Mouse (Mus musculus) activated CD4-positive, CD25-positive, alpha-beta regulatory T cell, adult 4 months (primary cell): ENCODE data around the gene Wdfy1. TPM values are rescaled to one million over a fixed set of nuclear protein-coding genes. Genes with fewer than 3 reads are reported as not detected.

Experiments used
- ATAC-seq: one replicate; pipeline ENCODE4 v1.8.0; 2017
- polyA plus RNA-seq, 2 experiments: library from polyadenylated mRNA; unstranded; fragments of 100-300 nt; shearing (Covaris generic); gene quantifications; one replicate each; pipeline ENCODE4 v1.2.1; 2017

The Wdfy1 gene
- polyA plus RNA-seq, 2 experiments from 2014 or later: 18.6 to 34.1 TPM

GRCm38 (mm10) chr1:79710678-79711077, 65.3 kb downstream of the Wdfy1 start:
- no peak for ATAC-seq

DNA sequence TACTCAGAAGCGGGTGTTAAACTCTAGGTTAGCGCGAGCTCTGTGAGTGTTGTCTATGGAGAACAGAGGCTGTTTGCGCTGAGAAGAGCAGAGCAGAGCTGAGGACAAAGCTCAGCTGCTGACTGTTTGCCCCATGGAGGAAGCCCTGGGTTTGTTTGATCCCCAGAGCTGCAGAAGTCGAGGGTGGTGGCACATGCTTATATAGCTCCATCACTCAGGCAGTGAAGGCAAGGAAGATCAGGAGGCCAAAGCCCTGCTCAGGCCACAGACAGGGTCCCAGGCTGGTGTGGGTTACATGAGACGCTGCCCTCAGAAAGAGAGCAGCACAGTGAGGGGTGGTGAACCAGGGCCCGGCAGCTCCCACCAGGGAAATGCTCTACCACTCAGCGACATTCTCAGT, 65.7 kb downstream of the Wdfy1 start:
- ATAC-seq: no peak

- no peak for ATAC-seq
Observed at GRCm38 (mm10) chr1:79707383-79707782, 68.6 kb downstream of the Wdfy1 start.

GRCm38 (mm10) chr1:79706707-79707106, 69.2 kb downstream of the Wdfy1 start:
- ATAC-seq: no peak

DNA sequence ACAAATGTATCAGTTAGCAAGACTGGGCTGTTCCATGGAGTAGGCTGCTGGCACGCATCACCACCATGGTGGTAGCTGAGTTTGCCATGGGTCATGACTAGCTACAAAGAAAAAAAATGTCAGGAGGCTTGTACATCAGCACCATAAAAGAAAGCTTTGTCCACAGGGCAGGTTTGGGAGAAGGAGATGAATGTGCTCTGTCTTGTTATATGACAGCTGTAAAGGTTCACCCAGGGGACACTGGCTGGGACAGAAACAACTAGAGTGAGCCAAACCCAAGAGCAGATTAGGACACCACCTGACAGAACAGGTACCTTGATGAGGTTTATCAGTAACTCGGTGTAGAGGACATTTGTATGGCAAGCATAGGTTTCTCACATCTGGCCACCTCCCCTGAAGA, 71.3 kb downstream of the Wdfy1 start:
- ATAC-seq: no peak

- ATAC-seq: no peak
Observed at GRCm38 (mm10) chr1:79703520-79703919, 72.4 kb downstream of the Wdfy1 start.

DNA sequence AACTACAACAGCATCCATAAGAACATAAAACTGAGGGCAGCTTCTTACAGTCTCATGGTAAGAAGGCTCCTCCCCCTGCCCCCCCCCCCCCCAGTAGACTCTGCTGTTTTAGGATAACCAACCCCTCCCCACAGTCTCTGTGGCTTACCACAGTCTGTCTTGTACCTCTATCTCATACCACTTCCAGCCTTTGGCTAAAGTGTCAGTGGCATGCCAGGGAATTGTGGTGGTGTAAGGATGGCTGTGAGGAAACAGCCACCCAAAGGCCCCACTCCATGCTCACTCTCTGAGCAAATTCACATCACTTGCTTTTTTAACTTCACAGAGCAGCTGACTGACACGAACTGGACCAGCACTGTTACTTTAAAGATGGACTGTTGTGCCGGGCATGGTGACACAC, 77.4 kb downstream of the Wdfy1 start:
- no peak for ATAC-seq

DNA sequence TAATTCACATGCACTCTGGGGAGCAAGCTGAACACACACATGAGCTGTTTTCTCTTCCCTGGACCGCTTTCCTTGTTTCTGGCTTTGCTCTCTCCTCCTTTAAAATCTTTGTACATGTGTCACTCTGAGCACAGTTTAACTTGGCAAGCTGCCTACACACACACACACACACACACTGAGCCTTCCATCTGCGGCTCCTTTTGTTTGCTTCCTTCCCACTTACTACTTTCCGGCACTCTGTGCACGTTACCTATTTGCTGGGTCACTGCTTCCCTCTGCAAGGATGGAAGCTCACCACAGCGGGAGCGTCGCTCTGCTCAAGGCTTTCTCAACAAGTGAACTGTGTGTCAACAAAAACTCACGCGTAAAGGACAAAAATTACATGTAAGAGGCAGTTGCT, 78.6 kb downstream of the Wdfy1 start:
- ATAC-seq: no peak

DNA sequence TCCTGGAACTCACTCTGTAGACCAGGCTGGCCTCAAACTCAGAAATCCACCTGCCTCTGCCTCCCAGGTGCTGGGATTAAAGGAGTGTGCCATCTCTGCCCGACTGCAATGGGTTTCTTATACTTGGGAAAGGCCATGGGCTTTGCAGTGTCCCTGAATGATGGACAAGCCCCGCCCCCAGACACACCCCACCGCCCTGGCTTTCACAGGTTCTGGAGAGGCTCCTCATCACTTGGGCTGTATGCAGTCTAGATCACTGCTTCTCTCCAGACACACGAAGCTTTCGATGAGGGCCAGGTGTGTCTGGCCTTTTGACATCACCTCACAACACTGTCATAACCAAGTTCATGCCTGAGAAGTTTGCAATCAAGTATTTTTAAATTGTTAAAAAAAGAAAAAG, 79.0 kb downstream of the Wdfy1 start:
- no peak for ATAC-seq

- no peak for ATAC-seq
Observed at GRCm38 (mm10) chr1:79692482-79692881, 83.5 kb downstream of the Wdfy1 start.

DNA sequence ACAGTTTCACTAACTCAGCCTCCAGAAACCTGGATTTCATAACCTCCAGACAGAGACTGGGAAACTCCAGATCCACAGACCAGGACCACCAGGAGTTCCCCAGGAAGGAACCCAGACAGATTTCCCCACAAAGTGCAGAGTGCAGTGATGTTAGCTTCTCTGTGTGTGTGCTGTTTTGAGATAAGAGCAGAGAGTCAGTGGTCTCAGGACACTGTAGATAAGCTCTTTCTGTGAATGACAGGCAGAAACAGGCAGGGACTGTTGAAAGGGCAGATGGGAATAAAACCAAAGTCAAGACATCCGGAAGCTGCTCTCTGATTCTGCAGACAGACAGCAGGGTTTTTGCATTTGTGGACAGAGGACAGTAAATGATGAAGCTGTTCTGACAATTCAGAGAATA, 88.7 kb downstream of the Wdfy1 start:
- no peak for ATAC-seq

- ATAC-seq: peak; percentile 60
Observed at GRCm38 (mm10) chr1:79684027-79684426, 91.9 kb downstream of the Wdfy1 start.

GRCm38 (mm10) chr1:79682936-79683335, 93.0 kb downstream of the Wdfy1 start:
- peak; percentile 48 for ATAC-seq

- no peak for ATAC-seq
Observed at GRCm38 (mm10) chr1:79680777-79681176, 95.2 kb downstream of the Wdfy1 start.

DNA sequence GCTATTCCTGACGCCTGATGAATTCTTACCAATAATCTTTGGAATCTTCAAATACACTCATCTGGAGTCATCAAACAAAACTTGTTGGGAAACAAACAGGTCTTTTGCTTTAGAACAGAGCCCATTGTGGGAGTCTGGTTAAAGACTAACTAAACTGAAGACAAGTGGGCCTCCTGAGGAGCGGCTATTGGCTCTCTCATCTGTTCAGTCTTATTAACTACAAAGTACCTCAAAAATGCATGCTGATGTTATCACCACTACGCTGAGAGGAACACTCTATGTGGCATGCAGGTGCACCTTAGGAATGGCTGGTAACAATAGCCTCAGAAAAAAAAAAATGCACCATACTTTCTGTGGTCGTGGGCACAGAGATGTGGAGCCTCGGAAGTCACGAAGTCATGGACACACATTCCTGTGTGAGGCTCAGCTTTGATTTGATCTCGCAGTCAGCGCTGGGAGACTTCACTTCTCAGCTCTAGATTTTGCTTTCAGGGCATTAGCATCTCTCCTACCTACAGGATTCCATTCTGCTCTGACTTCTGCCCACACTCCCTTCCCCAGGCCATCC, 97.7 kb downstream of the Wdfy1 start:
- no peak for ATAC-seq

DNA sequence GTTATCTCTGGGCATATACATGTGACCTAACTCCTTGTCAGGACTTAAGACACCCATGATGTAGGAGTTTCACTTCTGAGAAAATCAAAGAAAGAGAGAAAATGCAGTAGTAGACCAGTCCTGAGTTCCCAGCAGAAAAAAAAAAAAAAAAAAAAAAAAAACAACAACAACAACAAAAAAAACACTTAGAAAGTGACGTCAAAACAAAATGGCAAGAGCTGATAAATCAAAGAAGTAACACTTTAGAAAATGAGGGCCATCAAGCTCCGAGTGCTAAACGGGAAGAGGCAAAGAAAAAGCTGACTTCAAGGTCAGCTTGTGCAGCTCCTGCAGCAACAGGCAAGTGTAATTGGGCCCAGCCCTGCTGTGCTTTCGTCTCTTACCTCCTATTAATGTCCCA, 100.2 kb downstream of the Wdfy1 start:
- ATAC-seq: no peak

DNA sequence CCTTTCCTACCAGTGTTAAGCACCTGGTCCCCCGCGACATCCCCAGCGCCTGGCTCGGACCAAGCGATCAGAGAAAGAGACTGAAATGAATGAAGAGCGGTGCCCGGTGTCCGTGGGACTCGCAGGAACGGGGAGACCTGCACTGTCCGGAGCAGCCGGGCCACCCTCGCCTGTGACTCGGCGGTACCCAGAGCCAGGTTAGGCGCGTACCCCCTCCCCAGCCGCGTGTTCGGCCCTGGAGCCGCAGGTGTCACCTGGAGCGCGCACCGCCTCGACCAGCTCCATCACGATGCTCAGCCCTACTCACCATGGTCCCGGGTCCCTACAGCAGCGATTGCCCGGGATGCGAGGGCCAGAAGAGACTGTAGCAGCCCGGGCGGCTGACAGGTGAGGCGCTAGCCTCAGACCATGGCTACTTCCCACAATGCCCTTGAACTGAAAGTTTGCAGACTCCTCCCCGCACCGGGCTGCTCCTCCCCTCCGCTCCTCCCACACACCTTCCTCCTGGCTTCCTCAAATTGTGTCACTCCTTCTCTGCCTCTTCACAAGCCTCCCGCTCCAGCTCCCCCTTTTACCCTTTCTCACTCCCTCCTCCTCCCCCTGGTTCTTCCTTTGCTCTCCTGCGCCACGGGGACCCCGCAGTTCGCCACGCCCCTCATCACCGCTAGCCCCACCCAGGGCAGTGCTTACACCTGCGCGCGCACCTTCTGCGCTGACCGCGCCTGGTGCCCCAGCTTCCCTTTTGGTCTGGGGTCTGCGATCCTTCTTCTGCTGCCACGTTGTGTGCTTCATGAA, 104.2 kb downstream of the Wdfy1 start, which contains the start of gene Ap1s3:
Ap1s3 (minus strand) TSS at position 430 of the 795 bp plus-strand sequence.
- peak; percentile 95 for ATAC-seq

DNA sequence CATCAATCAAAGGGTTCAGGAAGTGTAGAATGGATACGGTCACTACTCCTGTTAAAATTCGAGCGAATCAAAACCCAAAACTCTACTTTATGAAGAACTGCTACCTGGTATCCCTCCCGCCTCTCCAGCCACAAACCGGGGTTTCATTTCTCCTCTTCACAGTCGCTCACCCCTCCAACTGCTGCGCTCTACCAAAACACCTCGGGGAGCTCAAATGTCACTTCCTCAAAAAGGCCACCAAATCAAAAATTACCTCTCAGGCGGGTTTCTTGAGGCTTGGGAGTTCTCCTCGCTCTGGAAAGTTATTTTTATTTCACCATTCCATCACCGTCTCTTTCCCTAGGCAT, 104.8 kb downstream of the Wdfy1 start:
- peak; percentile 40 for ATAC-seq

DNA sequence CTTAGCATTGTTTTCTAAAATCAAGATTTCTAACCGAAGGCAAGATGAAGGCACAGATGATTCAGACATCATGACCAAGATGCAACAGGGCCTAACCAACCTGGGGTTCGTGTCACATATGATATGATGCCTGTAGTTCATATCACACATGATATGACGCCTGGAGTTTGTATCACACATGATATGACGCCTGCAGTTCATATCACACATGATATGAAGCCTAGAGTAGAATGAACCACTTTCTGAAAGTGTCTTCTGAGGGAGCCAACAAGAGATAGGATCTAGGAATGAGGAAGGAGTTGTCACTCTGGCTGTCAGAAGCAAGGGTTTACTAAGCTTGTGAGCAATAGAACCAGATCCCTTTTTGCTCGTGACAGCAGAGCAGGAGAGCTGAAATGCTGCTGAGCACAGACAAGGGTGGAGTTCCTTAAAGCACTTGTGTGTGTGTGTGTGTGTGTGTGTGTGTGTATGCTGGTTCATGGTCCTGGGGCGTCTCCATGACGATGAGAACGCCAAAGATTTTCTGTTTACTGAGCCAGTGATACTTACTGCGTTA, 106.4 kb downstream of the Wdfy1 start:
- no peak for ATAC-seq

GRCm38 (mm10) chr1:79664911-79665310, 111.0 kb downstream of the Wdfy1 start:
- ATAC-seq: no peak

GRCm38 (mm10) chr1:79659598-79659997, 116.3 kb downstream of the Wdfy1 start:
- no peak for ATAC-seq

DNA sequence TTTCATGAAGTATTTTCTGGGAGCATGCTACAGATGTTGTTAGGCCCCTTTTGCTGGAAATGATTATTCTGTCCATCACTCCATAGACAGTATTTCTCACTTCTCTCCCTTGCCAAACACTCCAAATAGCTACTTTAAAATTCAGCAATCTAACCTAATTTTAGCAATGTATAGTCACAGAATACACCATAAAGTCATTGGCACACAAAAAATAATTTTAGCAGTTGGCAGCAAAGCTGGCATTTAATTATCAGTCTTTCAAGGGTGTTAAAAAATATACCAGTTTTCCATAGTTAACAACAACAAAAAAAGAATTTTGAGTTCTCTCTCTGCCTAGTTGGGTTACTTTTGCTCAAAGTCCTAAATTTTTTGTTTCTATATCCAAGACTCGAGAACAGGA, 118.5 kb downstream of the Wdfy1 start:
- no peak for ATAC-seq

DNA sequence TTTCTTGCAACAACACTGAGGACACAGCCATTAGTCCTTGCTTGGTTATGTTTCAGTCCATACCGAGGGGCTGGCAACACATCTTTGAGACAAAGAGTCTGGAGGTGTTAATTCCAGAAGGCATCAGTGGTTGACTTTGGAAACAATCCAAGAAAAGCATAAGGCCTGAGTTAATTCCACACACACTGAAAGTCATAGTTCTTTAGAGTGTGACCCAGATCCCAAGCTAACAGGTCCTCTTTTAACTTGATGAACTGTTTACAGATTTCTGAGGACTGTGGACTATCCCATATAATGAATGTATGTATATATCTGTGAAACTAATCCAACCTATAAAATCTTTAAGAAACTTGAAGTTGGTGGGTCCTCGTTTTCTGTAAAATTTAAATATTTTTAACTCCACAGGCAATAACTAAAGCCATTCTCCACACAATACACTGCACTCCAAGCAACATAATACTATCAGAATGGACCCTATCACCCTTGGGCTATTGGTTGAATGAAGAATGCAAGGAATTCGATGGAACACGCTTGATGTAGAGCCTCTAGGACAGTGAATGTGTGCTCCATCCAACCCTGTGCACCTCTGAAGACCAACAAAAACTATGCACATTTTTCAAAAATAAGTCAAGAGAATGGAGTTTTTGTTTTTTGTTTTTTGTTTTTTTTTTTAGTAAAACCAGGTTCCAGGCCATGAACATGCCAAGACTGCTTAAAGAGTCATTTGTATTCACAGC, 120.0 kb downstream of the Wdfy1 start:
- ATAC-seq: no peak

DNA sequence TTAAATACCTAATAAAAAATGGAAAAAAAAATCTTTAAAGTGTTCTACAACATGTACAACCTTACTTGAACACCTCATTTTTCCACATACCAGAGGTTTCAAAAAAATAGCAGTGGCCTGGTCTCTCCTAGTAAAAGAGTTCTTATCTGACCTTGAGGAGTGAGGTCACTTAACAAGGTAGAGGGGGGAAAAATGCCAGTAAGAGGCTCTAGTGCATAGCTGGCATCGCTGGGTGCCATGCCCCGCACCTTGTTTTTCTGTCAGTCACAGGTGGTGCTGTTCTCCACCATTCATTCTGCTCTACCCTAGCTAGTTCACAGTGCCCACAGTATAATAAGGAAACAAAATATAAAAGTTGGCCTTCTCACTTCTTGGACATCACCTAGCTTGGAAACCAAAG, 121.0 kb downstream of the Wdfy1 start:
- ATAC-seq: no peak
